Mouse (Mus musculus): ENCODE data around the gene Dner.

The Dner gene

GRCm38 (mm10) chr1:84321327-84321726 is 374.7 kb downstream of the Dner start:
- DNase-seq (ENCODE audit: extremely low spot score) = no peak
